Mouse (Mus musculus): ENCODE measurements around the gene Zscan10. TPM values are rescaled to one million over a fixed set of nuclear protein-coding genes. Genes with fewer than 3 reads are reported as not detected.

The Zscan10 gene
- total RNA-seq, 2 experiments from 2014 or later, result not detected

DNA sequence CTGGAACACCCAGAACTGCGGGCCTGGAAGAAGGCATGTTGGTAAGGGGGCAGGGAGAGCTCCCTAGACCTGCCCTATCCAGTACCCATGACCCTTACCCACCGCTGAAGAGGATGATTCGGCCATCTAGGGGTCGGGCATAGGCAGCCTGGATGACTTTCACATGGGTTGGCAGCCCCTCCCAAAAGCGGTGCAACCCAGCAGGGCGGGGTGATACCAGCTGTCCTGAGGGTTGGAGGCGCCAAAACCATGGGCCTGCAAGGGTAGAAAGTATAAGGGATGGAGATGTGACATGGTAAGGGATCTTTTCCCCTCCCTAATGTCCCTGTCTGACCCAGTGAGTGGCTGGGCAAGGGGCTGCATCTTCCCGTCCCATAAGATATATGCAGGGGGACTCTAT lies 30.6 kb downstream of the Zscan10 start:
- intact Hi-C loops (cut with DNase I), result no loop called here
- no peak for DNase-seq (ENCODE audit: low spot score in 2 of 2)

DNA sequence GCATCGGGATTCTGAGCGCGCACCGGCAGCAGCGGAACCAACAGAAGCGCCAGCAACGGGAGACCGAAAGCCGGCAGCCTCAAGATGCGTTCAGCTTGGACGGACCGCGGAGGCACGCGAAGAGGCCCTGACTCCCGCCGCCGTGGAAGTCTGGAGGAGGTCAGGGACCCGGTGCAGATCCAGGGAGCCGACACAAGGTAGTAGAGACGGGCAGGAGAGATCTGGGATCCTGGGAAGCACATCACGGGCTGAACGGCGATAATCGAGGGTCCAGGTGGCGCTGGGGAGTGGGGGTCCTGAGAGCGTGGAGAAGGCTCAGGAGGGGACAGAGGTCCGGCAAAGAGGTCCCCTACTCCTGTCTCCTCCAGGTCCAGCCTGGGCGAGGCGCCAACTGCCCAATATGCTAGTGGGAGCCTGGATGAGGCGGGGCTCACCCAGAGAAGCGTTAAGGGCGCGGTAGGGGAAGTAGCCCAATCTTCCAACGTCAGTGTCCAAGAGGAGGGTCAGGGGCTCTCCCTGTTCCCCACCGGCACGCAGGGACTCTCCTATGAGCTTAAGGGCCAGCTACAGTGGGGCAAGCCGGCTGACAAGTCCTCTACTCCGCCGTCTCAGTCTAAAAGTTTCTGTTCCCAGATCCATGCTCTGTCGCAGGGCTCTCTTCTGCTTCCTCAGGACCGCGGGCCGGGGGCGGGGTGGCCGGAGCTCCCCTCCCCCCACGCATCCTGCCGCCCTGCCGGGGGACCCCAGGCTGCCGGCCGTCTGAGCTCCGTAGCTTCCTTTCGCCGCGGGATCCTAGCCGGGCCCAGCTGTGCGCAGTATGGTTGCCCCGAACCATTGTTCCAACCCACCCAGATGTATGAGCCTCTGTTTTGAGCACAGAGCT lies 44.2 kb downstream of the Zscan10 start, which contains the start of gene Mmp25:
Gene Mmp25, minus strand, starts transcription at position 665 of the 883 bp plus-strand sequence.
- intact Hi-C loops (cut with DNase I), result no loop called here
- no peak for DNase-seq (ENCODE audit: low spot score in 2 of 2)

DNA sequence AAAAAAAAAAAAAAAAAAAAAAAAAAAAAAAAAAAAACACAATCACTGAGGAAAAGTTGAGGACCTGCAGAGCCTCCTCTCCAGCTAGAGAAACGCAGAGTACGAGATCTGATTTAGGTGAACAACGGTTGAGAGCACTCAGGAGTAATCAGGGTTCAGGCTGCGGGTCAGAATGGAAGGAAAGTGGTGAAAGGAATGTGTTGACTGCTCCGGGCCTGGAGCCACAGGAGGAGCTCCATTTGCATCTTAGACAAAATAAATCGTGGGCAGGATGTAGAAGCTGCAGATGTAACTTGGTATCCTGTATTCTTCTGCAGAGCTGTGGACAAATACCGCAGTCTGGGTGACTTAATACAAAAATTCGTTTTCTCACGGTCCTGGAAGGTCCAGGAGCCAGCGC lies 45.2 kb downstream of the Zscan10 start:
- intact Hi-C loops (cut with DNase I), result no loop called here
- DNase-seq (ENCODE audit: low spot score in 2 of 2), result no peak

DNA sequence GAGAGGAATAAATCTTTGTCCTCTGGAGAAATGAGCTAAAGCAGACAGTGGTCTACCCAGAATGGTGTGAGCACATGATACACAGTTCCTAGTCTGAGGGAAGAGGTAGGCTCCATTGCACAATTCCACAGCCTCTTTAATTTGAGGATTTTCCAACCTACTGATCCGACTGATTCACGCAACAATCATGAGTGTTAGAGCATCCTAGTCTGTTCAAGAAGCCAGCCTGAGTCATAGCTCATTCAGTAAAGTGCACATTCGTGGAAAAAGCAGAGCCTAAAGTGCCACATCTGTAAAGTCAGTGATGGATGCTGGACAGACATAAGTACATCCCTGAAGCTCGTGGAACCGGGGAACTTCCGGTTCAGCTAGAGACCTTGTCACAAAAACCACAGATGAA lies 50.7 kb downstream of the Zscan10 start:
- DNase-seq (ENCODE audit: low spot score in 2 of 2), result no peak
- intact Hi-C loops (cut with DNase I), result no loop called here

DNA sequence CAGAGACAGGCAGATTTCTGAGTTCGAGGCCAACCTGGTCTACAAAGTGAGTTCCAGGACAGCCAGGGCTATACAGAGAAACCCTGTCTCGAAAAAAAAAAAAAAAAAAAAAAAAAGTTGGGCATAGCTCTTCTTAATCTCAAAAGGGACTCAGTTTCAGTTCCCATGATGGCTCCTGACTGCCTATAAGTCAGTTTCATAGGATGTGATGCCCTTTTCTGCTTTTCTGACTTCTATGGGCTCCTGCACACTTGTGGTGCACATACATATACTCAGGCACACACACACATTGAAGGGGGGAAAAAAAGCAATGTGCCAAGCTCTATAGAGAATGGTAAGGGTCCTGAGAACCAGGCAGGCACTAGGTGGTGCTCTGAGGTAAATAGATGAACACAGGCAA lies 52.7 kb downstream of the Zscan10 start:
- intact Hi-C loops (cut with DNase I), result no loop called here

DNA sequence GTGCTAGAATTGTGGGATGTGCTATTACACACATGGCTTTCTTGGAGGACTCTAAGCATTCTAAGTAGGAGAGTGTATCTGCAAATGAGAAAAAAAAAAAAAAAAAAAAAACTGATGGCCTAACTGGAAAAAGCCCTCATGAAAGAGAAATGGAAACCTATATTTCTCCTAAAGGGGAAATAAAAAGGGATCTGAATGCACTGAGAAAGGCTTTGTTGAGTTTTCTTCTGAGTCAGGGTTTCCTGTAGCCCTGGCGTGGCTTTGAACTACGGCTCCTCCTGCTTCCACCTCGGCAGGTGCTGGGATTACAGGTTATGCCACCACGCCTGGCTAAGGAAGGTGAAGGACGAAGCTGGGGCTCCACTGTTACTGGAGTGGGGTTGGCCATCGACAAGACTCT lies 53.3 kb downstream of the Zscan10 start:
- intact Hi-C loops (cut with DNase I), result no loop called here
- DNase-seq (ENCODE audit: low spot score in 2 of 2), result no peak

More for the DNA sequence above, 52.7 kb downstream of the Zscan10 start:
- no peak for DNase-seq (ENCODE audit: low spot score in 2 of 2)

DNA sequence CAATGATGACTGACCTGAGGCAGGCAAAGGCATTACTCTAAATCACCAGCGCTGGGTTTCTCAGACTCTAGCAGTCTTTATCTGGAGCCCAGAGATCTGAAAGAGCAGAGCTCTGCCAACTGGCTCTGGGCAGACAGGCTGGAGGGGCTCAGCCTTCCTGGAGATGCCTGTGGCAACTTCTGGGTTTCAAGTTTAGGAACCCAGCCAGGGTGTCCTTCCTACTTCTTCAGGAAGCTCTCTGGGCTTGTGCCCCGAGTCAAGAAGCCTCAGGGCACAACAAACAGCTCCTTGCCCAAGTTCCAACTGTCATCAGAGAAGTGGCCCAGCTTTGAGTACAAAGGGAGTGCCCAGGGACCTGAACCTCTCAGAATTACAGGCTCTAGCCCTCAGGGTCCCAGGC lies 53.8 kb downstream of the Zscan10 start:
- DNase-seq (ENCODE audit: low spot score in 2 of 2), result no peak
- intact Hi-C loops (cut with DNase I), result no loop called here

DNA sequence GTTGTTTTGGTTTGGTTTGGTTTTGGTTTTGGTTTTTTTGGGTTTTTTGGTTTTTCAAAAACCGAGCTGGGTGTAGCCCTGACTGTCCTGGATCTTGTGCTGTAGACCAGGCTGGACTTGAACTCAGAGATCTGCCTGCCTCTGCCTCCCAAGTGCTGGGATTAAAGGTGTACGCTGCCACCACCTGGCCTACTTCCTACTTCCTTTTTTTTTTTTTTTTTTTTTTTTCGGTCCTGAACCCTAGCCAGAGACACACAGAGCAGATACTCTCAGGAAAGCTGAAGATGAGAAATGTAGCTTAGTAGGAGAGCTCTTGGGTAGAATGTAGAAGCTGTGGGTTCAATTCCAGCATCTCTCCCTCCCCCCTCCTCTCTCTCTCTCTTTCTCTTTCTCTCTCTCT lies 57.8 kb downstream of the Zscan10 start:
- intact Hi-C loops (cut with DNase I), result no loop called here
- no peak for DNase-seq (ENCODE audit: low spot score in 2 of 2)

DNA sequence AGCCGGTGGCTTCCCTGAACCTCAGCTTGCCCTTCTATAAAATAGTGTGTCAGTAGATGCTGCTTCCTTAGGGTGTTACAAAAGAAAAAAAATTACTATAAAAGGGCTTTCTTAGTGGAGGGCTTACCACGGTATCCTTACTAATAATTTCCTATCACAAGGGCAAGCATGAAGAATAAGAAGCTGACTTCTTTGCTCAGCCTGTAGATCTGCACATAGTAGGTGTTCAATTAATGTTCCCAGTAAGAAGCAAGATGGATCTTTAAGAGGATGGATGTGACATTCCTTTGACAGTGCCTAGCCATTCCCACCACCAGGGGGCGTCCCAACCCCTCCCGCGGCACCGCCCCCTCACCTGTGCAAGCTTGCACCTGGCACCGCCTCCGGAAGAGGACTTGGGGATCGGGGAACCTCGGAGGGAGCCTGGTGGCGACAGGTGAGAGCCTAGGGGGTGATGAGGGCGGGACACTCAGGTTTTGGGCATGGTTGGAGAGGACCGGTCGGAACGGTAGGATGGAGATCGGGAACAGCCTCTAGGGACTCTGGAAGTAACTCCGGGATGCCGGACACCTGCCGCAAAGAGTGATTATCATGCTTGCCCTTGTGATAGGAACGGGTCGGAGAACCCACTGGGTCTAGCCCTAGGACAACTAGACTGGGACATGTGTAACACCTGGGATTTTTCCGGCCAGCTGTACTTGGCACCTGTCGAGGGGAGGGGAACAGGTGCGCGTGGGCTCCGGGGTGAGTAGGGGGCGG lies 59.6 kb downstream of the Zscan10 start, which contains the start of gene Bicdl2:
Gene Bicdl2, plus strand, starts transcription at position 390 of the 759 bp plus-strand sequence.
- intact Hi-C loops (cut with DNase I), result no loop called here
- no peak for DNase-seq (ENCODE audit: low spot score in 2 of 2)

Other genes starting within 250 kb of the Zscan10 start
- not detected for gene Vmn2r116, start 216.3 kb upstream of the Zscan10 start, total RNA-seq (2021)
- gene Vmn2r117, start 121.2 kb upstream of the Zscan10 start, total RNA-seq (2021), result not detected
- 1 to 10 TPM; 6.0 to 6.8 TPM for gene Zfp213, start 36.6 kb upstream of the Zscan10 start, total RNA-seq (2021)
- 10 to 100 TPM; 26.0 to 26.4 TPM for gene Zfp13, start 1.4 kb upstream of the Zscan10 start, total RNA-seq (2021)
- gene Mmp25, start 44.4 kb downstream of the Zscan10 start, total RNA-seq (2021), result under 1 TPM; 0.12 to 0.16 TPM
- gene Bicdl2, start 59.6 kb downstream of the Zscan10 start, total RNA-seq (2021), result not detected
- 100 to 1,000 TPM; 126 to 137 TPM for gene Hcfc1r1, start 72.7 kb downstream of the Zscan10 start, total RNA-seq (2021)
- gene Thoc6, start 73.0 kb downstream of the Zscan10 start, total RNA-seq (2021), result 1 to 10 TPM; 5.3 to 7.0 TPM
- 1 to 10 TPM; 8.8 to 9.9 TPM for gene Tnfrsf12a, start 76.6 kb downstream of the Zscan10 start, total RNA-seq (2021)
- gene Cldn6, start 78.4 kb downstream of the Zscan10 start, total RNA-seq (2021), result not detected
- under 1 TPM in 1 of 2 experiments, not detected in 1; 0.30 TPM for gene Cldn9, start 83.2 kb downstream of the Zscan10 start, total RNA-seq (2021)
- gene 1520401A03Rik, start 121.9 kb downstream of the Zscan10 start, total RNA-seq (2021), result under 1 TPM in 1 of 2 experiments, not detected in 1; 0.10 TPM
- 1 to 10 TPM; 4.1 to 4.7 TPM for gene Pkmyt1, start 125.5 kb downstream of the Zscan10 start, total RNA-seq (2021)
- gene Paqr4, start 140.0 kb downstream of the Zscan10 start, total RNA-seq (2021), result 10 to 100 TPM; 58.7 to 62.9 TPM
- gene Kremen2, start 145.0 kb downstream of the Zscan10 start, total RNA-seq (2021), result under 1 TPM; 0.48 to 0.81 TPM
- gene Flywch1, start 170.7 kb downstream of the Zscan10 start, total RNA-seq (2021), result 100 to 1,000 TPM; 354 to 411 TPM
- 10 to 100 TPM; 11.4 to 16.2 TPM for gene Flywch2, start 185.2 kb downstream of the Zscan10 start, total RNA-seq (2021)
- 100 to 1,000 TPM; 420 to 743 TPM for gene Srrm2, start 189.7 kb downstream of the Zscan10 start, total RNA-seq (2021)
- gene Elob, start 228.3 kb downstream of the Zscan10 start, total RNA-seq (2021), result 100 to 1,000 TPM; 330 to 406 TPM
- gene Prss33, start 235.2 kb downstream of the Zscan10 start, total RNA-seq (2021), result not detected
- not detected for gene Prss32, start 243.0 kb downstream of the Zscan10 start, total RNA-seq (2021)
- 1 to 10 TPM; 1.5 to 1.6 TPM for gene Prss41, start 243.3 kb downstream of the Zscan10 start, total RNA-seq (2021)